Mouse (Mus musculus) megakaryocyte, embryonic 14.5 days (primary cell): ENCODE measurements around the gene Cd19.

Source experiments
- FLI1 ChIP-seq: IDR thresholded peaks from 2 replicates; pipeline ENCODE4 v1.6.1; 2012; ENCODE audit warnings: low read length, inconsistent platforms, mixed read lengths
- GATA1 ChIP-seq: IDR thresholded peaks from 3 replicates; pipeline ENCODE4 v1.6.1; 2012; ENCODE audit warnings: mixed read lengths, low read length, inconsistent platforms, borderline replicate concordance

- TF ChIP-seq GATA1 = no peak
- no peak for TF ChIP-seq FLI1
Measured at GRCm38 (mm10) chr7:126399548-126399947, 15.1 kb downstream of the Cd19 start.
